Mouse (Mus musculus): ENCODE data around the gene Arl6ip1. TPM values are rescaled to one million over a fixed set of nuclear protein-coding genes. Genes with fewer than 3 reads are reported as not detected.

Arl6ip1 gene
- total and polyA plus RNA-seq, 3 experiments = 89.7 to 199 (median 188) TPM

- TF ChIP-seq EP300 (IDR thresholded peaks at IDR 0.05; ENCODE audit: low read depth in 1 of 2, low read length in 2 of 2) (peak; percentile 72 to 82), POLR2AphosphoS2 (IDR thresholded peaks at IDR 0.05; ENCODE audit: low read length) (peak; percentile 94), MAX (IDR thresholded peaks at IDR 0.05; ENCODE audit: low read length) (no peak), HCFC1 (IDR thresholded peaks at IDR 0.05; ENCODE audit: low read depth, low read length) (0 out of 2 replicates have a peak, but pooled peaks have one; percentile 19)
These were observed 3.1 kb downstream of the Arl6ip1 start (continued) for GRCm38 (mm10) chr7:118126219-118126875.

- peak; percentile 66 for DNase-seq (ENCODE audit: low read depth, low spot score)
- Histone ChIP-seq H3K27me3 (ENCODE audit: control insufficient read depth in 1 of 2, insufficient read depth in 2 of 2, low read length in 2 of 2) (no peaks in the 10 kb centered on the region), H3K4me3 (ENCODE audit: control insufficient read depth in 1 of 2, insufficient read depth in 1 of 2, low read depth in 2 of 2, low read length in 2 of 2) (no peak overlapping the region), H3K27ac (ENCODE audit: control insufficient read depth, low read depth, low read length) (peak overlapping the region; percentile 39), H3K36me3 (ENCODE audit: control insufficient read depth in 1 of 2, insufficient read depth in 2 of 2, low read length in 2 of 2) (peaks cover 10 to 35% of the 10 kb centered on the region in 2 experiments; a peak in 3 of 4 replicates), H3K4me1 (ENCODE audit: control insufficient read depth in 1 of 2, insufficient read depth in 2 of 2, low read length in 2 of 2) (peaks cover 0 to 18% of the 10 kb centered on the region in 2 experiments; a peak in 3 of 4 replicates), H3K79me2 (ENCODE audit: control insufficient read depth, insufficient read depth, low read length, poor library complexity) (peaks cover 29% of the 10 kb centered on the region), H3K9ac (ENCODE audit: control insufficient read depth, low read depth, low read length, poor library complexity, severe bottlenecking) (no peak overlapping the region), H3K9me3 (replicated peaks; ENCODE audit: insufficient read depth, low read length) (no peaks in the 10 kb centered on the region)
- TF ChIP-seq SMC3 (IDR thresholded peaks at IDR 0.05; ENCODE audit: low read depth, low read length) = peak; percentile 26; the same call in 1 of the 2 replicates
- no peak for TF ChIP-seq ETS1 (IDR thresholded peaks at IDR 0.05; ENCODE audit: low read depth, low read length)
- no peak for TF ChIP-seq NELFE (IDR thresholded peaks at IDR 0.05; ENCODE audit: low read depth, low read length)
- TF ChIP-seq TAL1 (IDR thresholded peaks at IDR 0.05; ENCODE audit: low read length) = no peak
- 0 out of 2 replicates have a peak, but pooled peaks have one; percentile 14 for TF ChIP-seq MYB (IDR thresholded peaks at IDR 0.05; ENCODE audit: low read depth, low read length)
These were observed 3.7 kb downstream of the Arl6ip1 start for GRCm38 (mm10) chr7:118125736-118126135.

GRCm38 (mm10) chr7:118123512-118124411, 5.7 kb downstream of the Arl6ip1 start:
- DNase-seq (ENCODE audit: low read depth, low spot score) = peak; percentile 50
- H3K4me3 ChIP-seq (ENCODE audit: control insufficient read depth in 1 of 2, insufficient read depth in 1 of 2, low read depth in 2 of 2, low read length in 2 of 2) = no peak overlapping the region
- no peaks in the 10 kb centered on the region for H3K9me3 ChIP-seq (replicated peaks; ENCODE audit: insufficient read depth, low read length)
- H3K27me3 ChIP-seq (ENCODE audit: control insufficient read depth in 1 of 2, insufficient read depth in 2 of 2, low read length in 2 of 2) = no peaks in the 10 kb centered on the region
- peak overlapping the region; percentile 89 for H3K27ac ChIP-seq (ENCODE audit: control insufficient read depth, low read depth, low read length)
- H3K79me2 ChIP-seq (ENCODE audit: control insufficient read depth, insufficient read depth, low read length, poor library complexity) = peaks cover 23% of the 10 kb centered on the region
- TF ChIP-seq SMC3 (IDR thresholded peaks at IDR 0.05; ENCODE audit: low read depth, low read length) (0 out of 2 replicates have a peak, but pooled peaks have one; percentile 24), POLR2AphosphoS2 (IDR thresholded peaks at IDR 0.05; ENCODE audit: low read length) (peak; percentile 81), CHD1 (IDR thresholded peaks at IDR 0.05; ENCODE audit: low read depth, low read length) (peak; percentile 67; the same call in 1 of the 2 replicates), ELF1 (IDR thresholded peaks at IDR 0.05; ENCODE audit: low read depth, low read length) (no peak), TCF12 (IDR thresholded peaks at IDR 0.05; ENCODE audit: low read depth, low read length) (no peak), RCOR1 (IDR thresholded peaks at IDR 0.05; ENCODE audit: low read depth, low read length) (0 out of 2 replicates have a peak, but pooled peaks have one; percentile 23), CHD2 (IDR thresholded peaks at IDR 0.05; ENCODE audit: low read length) (peak; percentile 25), KAT2A (conservative IDR thresholded peaks at IDR 0.05; ENCODE audit: low read depth, low read length) (0 out of 2 replicates have a peak, but pooled peaks have one; percentile 17), MAFK (IDR thresholded peaks at IDR 0.05; ENCODE audit: borderline replicate concordance, low read depth, low read length) (0 out of 2 replicates have a peak, but pooled peaks have one; percentile 14), ZMIZ1 (IDR thresholded peaks at IDR 0.05; ENCODE audit: low read depth, low read length) (peak; percentile 77), ZNF384 (IDR thresholded peaks at IDR 0.05; ENCODE audit: low read depth, low read length) (no peak), POLR2A (IDR thresholded peaks at IDR 0.05; ENCODE audit: control insufficient read depth in 1 of 2, insufficient read depth in 1 of 2, low read depth in 1 of 2, low read length in 2 of 2, poor library complexity in 1 of 2) (peak in 1 of 2 experiments; percentile 42; a peak in 2 of 4 replicates), SIN3A (IDR thresholded peaks at IDR 0.05; ENCODE audit: low read length) (0 out of 2 replicates have a peak, but pooled peaks have one; percentile 30), MAX (IDR thresholded peaks at IDR 0.05; ENCODE audit: low read length) (no peak), ETS1 (IDR thresholded peaks at IDR 0.05; ENCODE audit: low read depth, low read length) (0 out of 2 replicates have a peak, but pooled peaks have one; percentile 11)
- peak overlapping the region; percentile 63 for H3K9ac ChIP-seq (ENCODE audit: control insufficient read depth, low read depth, low read length, poor library complexity, severe bottlenecking)
- peaks cover 10 to 46% of the 10 kb centered on the region in 2 experiments; a peak in 3 of 4 replicates for H3K36me3 ChIP-seq (ENCODE audit: control insufficient read depth in 1 of 2, insufficient read depth in 2 of 2, low read length in 2 of 2)
- peaks cover 6 to 20% of the 10 kb centered on the region in 2 experiments for H3K4me1 ChIP-seq (ENCODE audit: control insufficient read depth in 1 of 2, insufficient read depth in 2 of 2, low read length in 2 of 2)
